Mouse (Mus musculus) megakaryocyte, adult 5-6 weeks (primary cell): ENCODE data around the gene Iqcf3. TPM values are rescaled to one million over a fixed set of nuclear protein-coding genes. Genes with fewer than 3 reads are reported as not detected.
A peak's percentile ranks its signal among the peaks of the same experiment; 100 is the strongest.

Source experiments
- ATAC-seq: 2 replicates; pipeline ENCODE4 v1.8.0; 2016; ENCODE audit warnings: mild to moderate bottlenecking, inconsistent platforms; ENCODE audit not compliant: poor library complexity, severe bottlenecking
- total RNA-seq, 2 experiments: library from RNA; stranded (forward) in 1 of 2; stranded (reverse) in 1 of 2; fragments of 153-499, 151-499 nt in 1 of 2; fragments of 221-1000, 200-1000 nt in 1 of 2; gene quantifications; 2 replicates each; pipeline versions ENCODE4 v1.2.3 to v1.2.4; 2015 to 2017

Gene Iqcf3
- total RNA-seq, 2 experiments from 2014 or later, result not detected

DNA sequence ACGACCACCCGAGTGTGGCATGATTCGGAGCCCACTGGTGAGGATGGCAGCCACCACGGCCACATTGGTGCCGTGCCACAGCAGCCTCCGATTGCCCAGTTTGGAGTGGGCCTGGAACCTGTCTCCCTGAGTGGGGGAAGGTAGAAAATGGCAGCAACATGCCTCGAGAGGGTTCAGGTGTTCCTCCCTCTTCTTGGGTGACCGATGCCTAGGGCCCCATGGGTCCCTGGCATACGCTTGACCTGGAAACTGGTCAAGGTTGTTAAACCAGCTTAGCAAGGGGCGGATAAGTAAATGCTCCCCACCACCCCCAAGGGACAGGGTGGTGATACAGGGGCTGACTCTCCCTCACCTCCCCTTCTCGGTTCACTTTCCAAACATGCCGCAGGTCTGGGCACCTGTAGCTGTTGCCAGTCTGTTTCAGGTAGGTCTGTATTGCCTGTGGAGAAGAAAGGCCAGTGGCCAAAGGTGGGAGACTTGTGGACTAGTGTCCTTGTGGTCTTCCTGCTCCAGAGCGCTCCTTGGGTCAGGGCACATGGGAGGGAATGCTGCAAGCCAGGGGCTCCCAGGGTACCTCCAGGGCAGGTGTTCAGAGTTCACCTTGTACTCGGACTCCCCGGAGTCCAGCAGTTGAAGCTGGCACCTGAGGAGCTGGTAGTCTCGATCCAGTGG is 88.2 kb downstream of the Iqcf3 start:
- ATAC-seq, result no peak

DNA sequence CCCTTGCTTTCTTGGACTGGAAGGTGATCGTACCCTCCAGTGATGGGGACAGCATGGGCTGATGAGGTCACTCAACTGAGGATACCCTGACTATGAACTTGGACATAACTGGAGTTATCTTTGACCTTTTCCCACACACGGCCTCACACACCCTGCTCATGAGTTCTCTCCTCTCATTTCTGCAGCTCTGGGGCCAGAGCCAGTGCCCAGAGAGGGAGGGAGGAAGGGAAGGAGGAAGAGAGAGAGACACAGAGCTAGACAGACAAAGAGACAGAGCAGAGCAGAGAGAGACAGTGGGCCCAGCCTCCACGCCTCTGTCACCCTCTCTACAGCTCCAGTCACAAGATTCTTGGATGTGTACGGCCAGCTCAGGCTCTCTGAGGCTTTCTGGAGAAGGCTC is 89.1 kb downstream of the Iqcf3 start:
- no peak for ATAC-seq

DNA sequence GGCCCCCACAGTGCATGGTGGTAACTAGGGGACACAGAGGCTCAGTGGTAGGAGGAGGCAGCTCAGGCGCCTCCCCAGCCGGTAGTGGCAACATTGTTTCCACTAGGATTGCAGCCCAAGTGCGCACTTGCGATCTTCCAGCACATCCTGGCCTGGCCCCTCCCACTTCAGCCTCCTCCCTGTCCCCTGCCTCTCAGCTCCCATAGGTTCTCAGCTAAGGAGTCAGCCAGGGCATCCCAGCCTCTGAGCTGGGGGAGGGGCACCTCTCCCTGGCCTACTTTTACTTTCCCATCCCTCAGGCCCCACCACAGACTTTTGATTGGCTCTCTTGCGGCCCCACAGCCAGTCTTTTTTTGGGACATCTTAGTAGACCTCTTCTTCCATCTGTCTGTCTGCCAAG is 89.5 kb downstream of the Iqcf3 start:
- ATAC-seq, result no peak

DNA sequence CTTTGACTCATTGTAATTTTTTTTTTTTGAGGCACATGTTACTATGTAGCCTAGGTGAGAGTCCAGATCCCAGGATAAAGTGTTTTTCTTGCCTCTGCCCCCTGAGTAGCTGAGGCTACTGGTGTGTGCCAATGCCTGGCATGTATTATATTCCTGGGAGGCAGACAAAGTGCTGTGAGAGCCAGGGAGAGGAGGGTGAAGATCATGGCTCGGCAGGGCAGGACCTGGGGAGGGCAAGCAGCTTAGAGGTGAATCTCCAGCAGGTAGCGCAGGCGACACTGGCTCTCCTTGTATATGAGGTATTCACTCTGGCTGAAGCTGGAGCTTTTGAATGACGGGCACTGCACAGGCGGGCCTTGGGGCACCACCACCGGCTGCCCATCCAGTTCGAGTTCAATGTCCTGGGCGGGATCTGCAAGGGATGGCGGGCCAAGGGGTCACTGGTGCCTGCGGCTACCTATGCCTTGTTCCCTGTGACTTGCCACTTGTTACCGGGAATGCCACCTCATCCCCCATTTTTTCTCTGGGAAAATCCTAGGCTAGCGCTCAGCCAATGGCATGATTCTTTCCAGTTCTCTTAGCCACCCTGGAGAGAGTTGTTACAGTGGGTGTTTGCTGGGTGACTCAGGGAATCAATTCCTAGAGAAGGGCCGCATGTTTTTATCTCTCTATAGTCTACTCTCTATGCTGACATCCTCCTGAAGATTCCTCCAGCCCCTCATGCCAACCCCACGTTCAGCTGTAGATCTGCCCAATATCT is 90.3 kb downstream of the Iqcf3 start:
- no peak for ATAC-seq

DNA sequence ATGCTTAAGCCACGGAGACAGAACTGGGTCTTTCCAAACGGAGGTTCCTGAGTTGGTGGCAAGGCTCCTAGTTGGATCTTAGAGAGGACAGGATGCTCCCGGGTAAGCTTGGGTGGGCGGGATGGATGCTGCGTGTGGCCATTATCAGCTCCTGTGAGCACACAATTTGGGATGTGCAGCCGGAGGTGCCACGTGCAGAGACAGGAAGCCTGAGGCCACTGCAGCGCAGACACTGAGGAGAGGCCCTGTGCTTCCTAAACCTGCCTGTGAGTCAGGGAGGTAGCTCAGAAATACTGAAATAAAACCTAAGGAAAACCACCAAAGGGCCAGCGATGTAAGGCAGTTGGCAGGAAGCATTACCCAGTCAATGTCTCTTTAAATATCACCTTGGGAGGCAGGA is 91.7 kb downstream of the Iqcf3 start:
- ATAC-seq, result no peak

DNA sequence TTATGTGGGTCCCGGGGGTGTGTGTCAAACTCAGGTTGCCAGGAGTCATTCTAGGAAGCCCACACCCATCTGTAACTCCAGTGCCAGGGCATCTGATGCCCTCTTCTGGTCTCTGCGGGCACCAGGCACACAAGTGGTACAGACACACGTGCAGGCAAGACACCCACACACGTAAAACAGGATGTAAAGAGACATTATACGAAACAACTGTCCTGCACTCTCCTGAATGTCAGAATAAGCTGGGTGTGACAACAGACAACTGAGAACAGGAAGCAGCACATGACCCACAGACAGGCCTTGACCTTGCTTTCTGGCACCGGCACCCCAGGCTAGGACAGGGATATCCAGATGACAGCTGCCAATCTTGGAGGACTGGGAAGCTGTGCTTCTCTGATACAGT is 92.1 kb downstream of the Iqcf3 start:
- ATAC-seq, result peak; percentile 39

DNA sequence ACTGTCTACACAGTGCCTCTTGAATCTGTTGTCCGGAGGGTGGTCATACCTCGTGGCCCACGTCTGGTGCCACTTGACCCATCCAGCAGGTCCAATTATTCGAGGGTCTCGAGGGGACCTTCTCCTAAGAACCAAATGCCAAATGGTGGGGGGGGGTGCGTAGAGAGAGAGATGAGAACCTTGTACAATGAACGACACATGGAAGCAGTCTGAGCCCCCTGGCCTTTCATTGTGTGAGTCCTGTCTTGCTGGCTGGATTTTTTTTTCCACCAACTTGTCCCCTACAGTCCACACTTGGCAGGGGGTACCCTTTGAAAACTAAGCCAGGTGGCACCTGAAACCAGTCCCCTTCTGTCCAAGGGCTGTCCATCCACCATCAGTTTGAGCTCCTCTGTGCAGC is 93.7 kb downstream of the Iqcf3 start:
- ATAC-seq, result no peak

DNA sequence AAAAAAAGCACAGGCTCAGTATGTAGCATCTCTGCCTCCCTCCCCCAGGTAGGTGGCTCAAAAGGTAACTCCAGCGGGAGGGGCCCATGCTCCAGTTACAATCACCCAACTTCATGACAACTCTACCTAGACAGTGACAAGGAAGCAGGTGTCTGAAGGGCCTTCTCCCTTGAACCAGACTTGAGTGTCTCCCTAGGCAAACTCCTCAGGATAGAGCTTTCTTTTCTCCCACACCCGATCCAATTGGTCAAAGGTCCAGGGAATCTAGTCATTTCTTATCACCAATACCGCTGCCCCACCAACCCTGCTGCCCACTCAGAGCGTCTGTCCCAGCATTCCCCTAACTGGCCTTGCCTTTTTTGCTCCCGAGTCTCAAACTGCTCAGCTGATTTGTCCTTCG is 94.7 kb downstream of the Iqcf3 start:
- no peak for ATAC-seq

DNA sequence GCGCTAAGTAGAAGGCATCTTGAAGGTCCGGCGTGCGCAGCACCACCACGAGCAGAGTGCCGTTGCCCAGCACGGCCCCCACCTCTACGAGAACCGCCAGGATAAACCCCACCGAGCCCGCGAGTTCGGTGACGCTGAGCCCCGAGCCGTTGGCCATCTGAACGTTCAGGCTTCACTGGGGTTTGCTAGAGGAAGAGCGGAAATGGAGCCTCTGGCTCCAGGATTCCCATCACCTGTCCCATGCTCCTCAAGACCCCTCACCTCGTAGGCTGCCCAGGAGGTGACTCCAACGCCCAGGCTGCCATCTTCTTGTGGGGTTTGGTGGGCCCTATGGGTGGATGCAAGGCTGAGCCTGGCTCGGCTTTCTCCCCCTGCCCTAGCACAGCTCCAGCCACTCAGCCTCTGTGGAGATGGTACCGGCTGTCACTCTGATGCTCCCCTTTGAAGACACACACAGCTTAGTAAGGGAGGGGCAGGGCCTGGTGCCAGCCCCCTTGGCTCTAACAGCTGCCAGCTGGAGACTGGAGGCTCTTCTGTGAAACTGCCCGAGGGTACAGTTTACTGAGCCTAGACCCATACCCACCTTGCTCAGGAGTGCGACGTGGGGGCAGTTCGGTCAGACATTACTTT is 95.7 kb downstream of the Iqcf3 start, which contains the start of gene Gpr62:
TSS of gene Gpr62 (minus strand) at position 368 of the 630 bp plus-strand sequence.
- no peak for ATAC-seq

DNA sequence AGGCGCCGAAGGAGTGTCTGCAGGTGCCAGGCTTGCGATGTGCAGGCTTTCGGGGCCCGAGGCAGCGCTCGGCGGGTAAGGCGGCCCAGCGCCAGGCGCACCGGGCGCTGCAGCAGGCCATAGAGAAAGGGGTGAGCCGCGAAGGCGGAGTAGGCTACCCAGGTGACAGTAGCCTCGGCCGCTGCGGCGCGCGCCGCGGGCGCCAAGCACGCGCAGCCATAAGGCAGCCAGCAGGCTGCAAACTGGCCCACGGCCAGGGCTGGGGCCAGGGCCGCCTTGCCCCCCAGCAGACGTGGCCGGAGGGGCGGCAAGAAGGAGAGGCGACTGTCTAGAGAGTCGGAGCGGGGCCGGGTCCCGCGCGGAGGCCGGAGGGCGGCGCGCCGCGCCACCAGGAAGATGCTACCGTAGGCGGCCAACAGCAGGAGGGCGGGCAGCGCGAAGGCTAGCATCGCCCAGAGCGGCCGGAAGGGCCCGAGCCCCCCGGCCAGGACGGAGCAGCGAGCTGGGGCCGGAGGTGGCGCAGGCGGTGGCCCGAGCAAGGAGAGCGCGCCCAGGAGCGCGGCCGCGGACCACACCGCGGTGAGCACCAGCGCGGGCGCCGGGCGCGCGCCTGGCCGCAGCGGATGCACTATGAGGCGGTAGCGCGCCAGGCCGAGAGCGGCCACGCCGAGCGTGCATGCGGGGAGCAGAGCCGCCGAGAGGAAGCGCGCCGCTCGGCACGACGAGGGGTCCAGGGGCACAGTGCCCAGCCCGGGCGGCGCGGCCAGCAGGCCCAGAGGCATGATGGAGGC is 96.5 kb downstream of the Iqcf3 start:
- peak; percentile 39 for ATAC-seq

DNA sequence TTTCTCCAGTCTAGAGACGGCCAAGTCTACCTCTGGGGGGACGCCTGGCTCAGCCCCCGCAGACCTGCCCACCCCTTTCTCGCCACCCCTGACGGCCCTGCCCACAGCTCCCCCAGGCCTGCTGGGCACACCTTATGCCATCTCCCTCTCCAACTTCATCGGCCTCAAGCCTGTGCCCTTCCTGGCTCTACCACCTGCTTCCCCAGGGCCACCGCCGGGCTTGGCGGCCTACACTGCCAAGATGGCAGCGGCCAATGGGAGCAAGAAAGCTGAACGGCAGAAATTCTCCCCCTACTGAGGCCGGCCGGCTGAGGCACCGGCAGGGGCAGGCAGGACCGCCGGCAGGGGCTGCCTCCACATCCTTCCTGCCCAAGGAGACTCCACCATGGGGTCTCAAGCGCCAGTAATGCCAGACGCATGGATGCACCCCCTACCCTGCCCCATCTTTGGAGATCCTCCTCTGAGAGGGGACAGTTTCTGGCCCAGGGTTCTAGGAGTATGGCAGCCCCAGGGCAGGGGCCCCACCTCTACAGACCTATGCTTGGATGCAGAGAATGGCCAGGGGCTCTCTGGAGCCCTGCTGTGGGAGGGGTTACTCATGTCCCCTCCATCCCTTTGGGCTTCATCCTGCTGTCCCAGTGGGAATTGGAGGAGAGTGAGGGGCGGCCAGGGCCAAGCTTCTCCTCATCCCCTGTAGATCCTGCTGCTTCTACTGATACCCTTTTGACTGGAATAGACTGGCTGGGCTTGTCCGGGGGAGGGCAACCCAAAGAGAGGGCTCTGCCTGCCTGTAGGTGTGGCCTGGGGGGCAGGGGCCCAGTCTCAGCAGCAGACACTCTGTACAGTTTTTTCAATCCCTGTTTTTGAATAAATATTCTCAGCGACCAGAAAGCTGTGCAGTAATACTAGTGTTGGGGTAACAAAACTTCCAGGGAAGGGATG is 98.0 kb downstream of the Iqcf3 start:
- ATAC-seq, result no peak

DNA sequence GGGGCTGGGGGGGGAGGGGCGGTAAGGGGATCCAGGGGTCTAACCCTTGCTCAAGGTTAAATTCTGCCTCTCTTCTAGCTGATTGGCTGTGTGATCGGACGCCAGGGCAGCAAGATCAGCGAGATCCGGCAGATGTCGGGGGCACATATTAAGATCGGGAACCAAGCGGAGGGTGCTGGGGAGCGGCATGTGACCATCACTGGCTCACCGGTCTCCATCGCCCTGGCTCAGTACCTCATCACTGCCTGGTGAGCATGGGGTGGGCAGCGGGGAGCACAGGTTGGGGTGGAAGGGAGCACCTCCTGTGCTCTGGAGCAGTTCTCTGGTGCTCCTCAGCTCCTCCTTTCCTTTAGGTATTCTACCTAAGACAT is 99.0 kb downstream of the Iqcf3 start:
- ATAC-seq, result no peak

DNA sequence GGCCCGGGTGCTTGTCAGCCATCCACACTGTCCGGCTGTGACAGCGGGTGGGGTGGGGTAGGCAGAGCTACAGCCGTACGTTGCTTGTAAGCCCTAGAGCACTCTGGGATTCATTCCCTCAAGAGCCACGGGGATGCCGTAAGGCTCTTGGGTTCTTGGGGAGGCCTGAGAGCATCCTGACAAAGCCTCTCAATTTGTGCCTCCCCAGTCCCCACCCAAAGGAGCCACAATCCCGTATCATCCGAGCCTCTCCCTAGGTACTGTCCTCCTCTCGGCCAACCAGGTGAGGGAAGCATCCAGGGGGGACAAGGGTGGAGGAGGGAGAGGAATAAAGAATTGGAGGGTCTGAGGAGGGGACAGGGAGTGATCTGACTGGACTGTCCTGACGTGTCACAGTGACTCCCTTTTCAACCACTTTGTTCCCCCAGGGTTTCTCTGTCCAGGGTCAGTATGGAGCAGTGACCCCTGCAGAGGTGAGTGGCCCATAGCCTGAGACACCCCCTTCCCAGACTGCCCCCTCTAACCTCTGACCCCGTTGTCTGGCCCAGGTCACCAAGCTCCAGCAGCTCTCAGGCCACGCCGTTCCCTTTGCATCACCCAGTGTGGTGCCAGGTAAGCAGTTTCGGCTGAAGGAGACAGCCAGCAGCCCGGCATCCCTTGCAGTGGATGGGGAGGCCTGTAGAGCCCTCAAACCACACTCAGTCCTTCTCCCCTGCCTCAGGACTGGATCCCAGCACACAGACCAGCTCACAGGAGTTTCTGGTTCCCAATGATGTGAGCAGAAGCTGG is 99.6 kb downstream of the Iqcf3 start:
- no peak for ATAC-seq

DNA sequence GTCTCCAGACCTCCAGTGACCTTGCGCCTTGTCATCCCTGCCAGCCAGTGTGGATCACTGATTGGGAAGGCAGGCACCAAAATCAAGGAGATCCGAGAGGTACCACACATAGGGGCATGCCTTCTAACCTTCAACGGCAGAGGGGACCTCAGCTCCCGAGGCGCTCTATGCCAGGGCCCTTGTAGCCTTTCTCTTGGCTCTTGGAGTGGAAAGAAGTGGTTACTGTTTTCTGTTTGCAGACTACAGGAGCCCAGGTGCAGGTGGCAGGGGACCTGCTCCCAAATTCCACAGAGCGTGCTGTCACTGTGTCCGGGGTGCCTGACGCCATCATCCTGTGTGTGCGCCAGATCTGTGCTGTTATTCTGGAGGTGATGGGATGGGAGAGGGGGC is 100.4 kb downstream of the Iqcf3 start:
- ATAC-seq, result no peak

DNA sequence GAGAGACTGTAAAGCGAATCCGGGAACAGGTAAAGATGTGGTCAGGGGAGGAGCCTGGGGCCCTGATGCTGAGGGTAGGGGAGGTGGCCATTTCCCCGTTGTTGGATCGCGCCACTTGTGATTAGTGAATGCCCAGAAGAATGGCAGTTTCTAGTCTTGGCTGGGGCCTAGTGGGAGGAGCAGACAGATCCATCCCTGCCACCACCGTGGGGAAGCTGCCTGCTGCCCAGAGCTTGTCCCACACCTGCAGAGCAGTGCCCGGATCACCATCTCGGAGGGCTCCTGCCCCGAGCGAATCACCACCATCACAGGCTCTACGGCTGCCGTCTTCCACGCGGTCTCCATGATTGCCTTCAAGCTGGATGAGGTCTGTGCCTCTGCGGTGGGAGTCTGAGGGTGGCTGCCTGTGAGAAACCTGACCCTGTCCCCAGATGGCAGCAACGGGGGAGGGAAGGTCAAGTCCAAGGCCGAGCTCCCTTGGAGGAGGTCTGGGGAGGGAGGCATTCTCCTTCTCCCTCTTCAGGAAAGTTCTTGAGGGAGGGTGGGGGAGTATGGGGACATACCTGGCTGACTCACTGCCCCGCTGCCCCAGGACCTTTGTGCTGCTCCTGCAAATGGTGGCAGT is 100.9 kb downstream of the Iqcf3 start:
- no peak for ATAC-seq

DNA sequence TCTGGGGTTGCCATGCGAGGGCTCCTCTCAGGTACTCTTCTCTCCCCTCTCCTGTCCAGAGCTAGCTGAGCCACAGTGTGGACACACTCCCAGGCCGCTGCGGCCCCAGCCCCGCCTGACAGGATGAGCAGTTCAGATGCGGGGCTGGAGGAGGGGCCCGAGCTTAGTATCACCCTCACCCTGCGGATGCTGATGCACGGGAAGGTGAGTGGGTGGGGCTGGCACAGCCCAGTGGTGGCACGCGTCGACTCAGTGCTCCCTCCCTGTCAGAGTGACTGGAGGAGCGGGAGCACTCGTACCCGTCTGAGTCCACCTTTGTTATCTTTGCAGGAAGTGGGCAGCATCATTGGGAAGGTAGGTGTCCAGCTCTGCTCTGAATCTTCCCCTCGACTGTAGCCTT is 101.5 kb downstream of the Iqcf3 start:
- ATAC-seq, result no peak

DNA sequence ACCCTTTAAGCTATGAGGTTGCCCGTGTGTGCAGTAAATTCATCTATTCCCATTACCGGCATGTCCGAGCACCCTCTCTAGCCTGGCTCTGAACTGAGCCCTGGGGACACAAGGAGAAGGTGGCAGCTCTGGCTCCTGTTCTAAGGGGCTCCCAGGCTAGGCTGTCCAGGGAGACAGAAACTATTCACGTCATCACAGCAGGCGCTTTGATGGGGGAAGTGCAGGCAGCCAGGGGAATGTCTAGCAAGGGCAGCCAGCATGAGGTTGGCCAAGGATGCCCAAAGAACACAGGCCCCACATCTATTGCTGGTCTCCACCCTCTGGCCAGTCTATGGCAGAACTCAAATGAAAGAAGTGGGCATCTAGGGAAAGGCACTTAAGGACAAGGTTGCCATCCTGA is 103.5 kb downstream of the Iqcf3 start:
- ATAC-seq, result no peak

DNA sequence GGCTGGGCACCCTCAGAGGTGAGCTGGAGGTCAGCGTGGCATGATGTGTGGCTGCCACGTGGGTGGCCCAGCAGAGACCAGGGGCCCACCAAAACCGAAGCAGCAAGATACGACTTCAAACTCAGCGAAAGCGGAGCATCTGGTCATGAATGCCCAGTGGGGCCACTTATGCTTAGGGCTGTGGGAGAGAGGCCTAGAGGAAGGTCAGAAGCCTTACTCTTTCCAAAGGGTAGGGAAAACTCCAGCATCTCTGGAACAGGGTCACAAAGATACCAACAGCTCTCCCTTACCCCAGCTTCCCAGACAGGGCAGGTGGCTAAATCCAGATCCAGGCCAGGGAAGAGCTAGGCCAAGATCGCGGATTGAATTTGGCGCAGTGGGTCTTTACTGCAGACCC is 104.3 kb downstream of the Iqcf3 start:
- no peak for ATAC-seq
